Mouse (Mus musculus): ENCODE results near the gene Paqr4. TPM values are rescaled to one million over a fixed set of nuclear protein-coding genes. Genes with fewer than 3 reads are reported as not detected.

Gene Paqr4
- 1 to 10 TPM; 6.7 to 8.1 TPM for polyA plus RNA-seq (2017; shearing (Covaris generic))

GRCm38 (mm10) chr17:23740598-23741021 is at the start of gene Paqr4:
TSS of gene Paqr4 (minus strand) at chr17:23740867.

GRCm38 (mm10) chr17:23785561-23786471 is 45.1 kb upstream of the Paqr4 start, which contains the start of gene Flywch2:
TSS of gene Flywch2 (minus strand) at chr17:23786081.

GRCm38 (mm10) chr17:23771284-23772218 is 30.9 kb upstream of the Paqr4 start, which contains the start of gene Flywch1:
TSS of gene Flywch1 (minus strand) at chr17:23771602.

GRCm38 (mm10) chr17:23745301-23746251 is 4.9 kb upstream of the Paqr4 start, which contains the start of gene Kremen2:
TSS of gene Kremen2 (minus strand) at chr17:23745833.

GRCm38 (mm10) chr17:23725999-23726757 is 14.5 kb downstream of the Paqr4 start, which contains the start of gene Pkmyt1:
TSS of gene Pkmyt1 (plus strand) at chr17:23726336.

GRCm38 (mm10) chr17:23722376-23723125 is 18.1 kb downstream of the Paqr4 start, which contains the start of gene 1520401A03Rik:
TSS of gene 1520401A03Rik (minus strand) at chr17:23722783.

Other genes with a start within 250 kb of the Paqr4 start
- gene Zfp213, start 176.6 kb downstream of the Paqr4 start, polyA plus RNA-seq (2017; shearing (Covaris generic)): 10 to 100 TPM; 17.0 to 21.4 TPM
- gene Zfp13, start 141.4 kb downstream of the Paqr4 start, polyA plus RNA-seq (2017; shearing (Covaris generic)): under 1 TPM; 0.31 to 0.48 TPM
- 1 to 10 TPM; 1.2 to 2.2 TPM for gene Zscan10, start 140.0 kb downstream of the Paqr4 start, polyA plus RNA-seq (2017; shearing (Covaris generic))
- gene Mmp25, start 95.6 kb downstream of the Paqr4 start, polyA plus RNA-seq (2017; shearing (Covaris generic)): 1 to 10 TPM; 1.1 to 1.9 TPM
- 1 to 10 TPM in 1 of 2 experiments, under 1 TPM in 1; 0.75 to 1.2 TPM for gene Bicdl2, start 80.4 kb downstream of the Paqr4 start, polyA plus RNA-seq (2017; shearing (Covaris generic))
- 10 to 100 TPM; 52.2 to 57.4 TPM for gene Hcfc1r1, start 67.3 kb downstream of the Paqr4 start, polyA plus RNA-seq (2017; shearing (Covaris generic))
- gene Thoc6, start 67.0 kb downstream of the Paqr4 start, polyA plus RNA-seq (2017; shearing (Covaris generic)): 10 to 100 TPM; 18.6 to 37.6 TPM
- gene Tnfrsf12a, start 63.4 kb downstream of the Paqr4 start, polyA plus RNA-seq (2017; shearing (Covaris generic)): 10 to 100 TPM in 1 of 2 experiments, 1 to 10 TPM in 1; 7.3 to 15.8 TPM
- under 1 TPM in 1 of 2 experiments, not detected in 1; 0.39 TPM for gene Cldn6, start 61.6 kb downstream of the Paqr4 start, polyA plus RNA-seq (2017; shearing (Covaris generic))
- gene Cldn9, start 56.8 kb downstream of the Paqr4 start, polyA plus RNA-seq (2017; shearing (Covaris generic)): under 1 TPM in 1 of 2 experiments, not detected in 1; 0.71 TPM
- gene 1520401A03Rik, start 18.1 kb downstream of the Paqr4 start, polyA plus RNA-seq (2017; shearing (Covaris generic)): 1 to 10 TPM in 1 of 2 experiments, under 1 TPM in 1; 0.49 to 1.3 TPM
- 10 to 100 TPM; 45.8 to 70.2 TPM for gene Pkmyt1, start 14.5 kb downstream of the Paqr4 start, polyA plus RNA-seq (2017; shearing (Covaris generic))
- 1 to 10 TPM; 4.9 to 7.1 TPM for gene Kremen2, start 5.0 kb upstream of the Paqr4 start, polyA plus RNA-seq (2017; shearing (Covaris generic))
- gene Flywch1, start 30.7 kb upstream of the Paqr4 start, polyA plus RNA-seq (2017; shearing (Covaris generic)): 10 to 100 TPM; 38.5 to 40.7 TPM
- gene Flywch2, start 45.2 kb upstream of the Paqr4 start, polyA plus RNA-seq (2017; shearing (Covaris generic)): 1 to 10 TPM; 6.7 to 8.0 TPM
- 100 to 1,000 TPM; 854 to 986 TPM for gene Srrm2, start 49.7 kb upstream of the Paqr4 start, polyA plus RNA-seq (2017; shearing (Covaris generic))
- 100 to 1,000 TPM; 516 to 639 TPM for gene Elob, start 88.3 kb upstream of the Paqr4 start, polyA plus RNA-seq (2017; shearing (Covaris generic))
- gene Prss33, start 95.2 kb upstream of the Paqr4 start, polyA plus RNA-seq (2017; shearing (Covaris generic)): 1 to 10 TPM in 1 of 2 experiments, not detected in 1; 3.1 TPM
- gene Prss32, start 103.0 kb upstream of the Paqr4 start, polyA plus RNA-seq (2017; shearing (Covaris generic)): under 1 TPM in 1 of 2 experiments, not detected in 1; 0.73 TPM
- gene Prss41, start 103.3 kb upstream of the Paqr4 start, polyA plus RNA-seq (2017; shearing (Covaris generic)): 1 to 10 TPM; 2.5 to 7.6 TPM
- gene Prss21, start 127.2 kb upstream of the Paqr4 start, polyA plus RNA-seq (2017; shearing (Covaris generic)): not detected
- gene Dcpp1, start 140.0 kb upstream of the Paqr4 start, polyA plus RNA-seq (2017; shearing (Covaris generic)): 10 to 100 TPM in 1 of 2 experiments, not detected in 1; 22.4 TPM
- gene Dcpp2, start 140.0 kb upstream of the Paqr4 start, polyA plus RNA-seq (2017; shearing (Covaris generic)): under 1 TPM in 1 of 2 experiments, not detected in 1; 0.84 TPM
- gene Dcpp3, start 176.6 kb upstream of the Paqr4 start, polyA plus RNA-seq (2017; shearing (Covaris generic)): 1 to 10 TPM in 1 of 2 experiments, under 1 TPM in 1; 0.43 to 5.0 TPM
- not detected for gene Sbp, start 200.8 kb upstream of the Paqr4 start, polyA plus RNA-seq (2017; shearing (Covaris generic))
- not detected for gene Sbpl, start 214.4 kb upstream of the Paqr4 start, polyA plus RNA-seq (2017; shearing (Covaris generic))
- gene Prss30, start 239.7 kb upstream of the Paqr4 start, polyA plus RNA-seq (2017; shearing (Covaris generic)): 1 to 10 TPM in 1 of 2 experiments, not detected in 1; 1.2 TPM

Measured in inflammation-experienced regulatory T-cells (primary cell).